Mouse (Mus musculus): Measurements from ENCODE around the gene Camsap2. TPM values are rescaled to one million over a fixed set of nuclear protein-coding genes. Genes with fewer than 3 reads are reported as not detected.

Gene Camsap2
- 100 to 1,000 TPM; 135 to 137 TPM for total RNA-seq (2021)

- intact Hi-C loops (cut with DNase I) = loop anchor here (1.0 to 2.0 kb wide), 2 partner anchors 70 to 113 kb away; partner anchors contain the start of gene Ddx59
- DNase-seq (ENCODE audit: low spot score in 2 of 2) = peak; percentile 97
Measured at GRCm38 (mm10) chr1:136345454-136346372, at the start of gene Camsap2. Camsap2 (minus strand) TSS chr1:136346104.

- no peak for DNase-seq (ENCODE audit: low spot score in 2 of 2)
- intact Hi-C loops (cut with DNase I) = no loop called here
Measured at GRCm38 (mm10) chr1:136395073-136395472, 49.2 kb upstream of the Camsap2 start.

- no peak for DNase-seq (ENCODE audit: low spot score in 2 of 2)
- intact Hi-C loops (cut with DNase I) = no loop called here
Measured at GRCm38 (mm10) chr1:136394506-136394905, 48.6 kb upstream of the Camsap2 start.

GRCm38 (mm10) chr1:136386914-136387313 lies 41.0 kb upstream of the Camsap2 start:
- DNase-seq (ENCODE audit: low spot score in 2 of 2) = no peak
- intact Hi-C loops (cut with DNase I) = no loop called here

- DNase-seq (ENCODE audit: low spot score in 2 of 2) = no peak
- intact Hi-C loops (cut with DNase I) = no loop called here
Measured at GRCm38 (mm10) chr1:136381583-136381982, 35.7 kb upstream of the Camsap2 start.

- intact Hi-C loops (cut with DNase I) = no loop called here
Measured at GRCm38 (mm10) chr1:136381169-136381568, 35.3 kb upstream of the Camsap2 start.

GRCm38 (mm10) chr1:136380606-136381005 lies 34.7 kb upstream of the Camsap2 start:
- intact Hi-C loops (cut with DNase I) = no loop called here
- DNase-seq (ENCODE audit: low spot score in 2 of 2) = no peak

More at GRCm38 (mm10) chr1:136381169-136381568, 35.3 kb upstream of the Camsap2 start:
- no peak for DNase-seq (ENCODE audit: low spot score in 2 of 2)

GRCm38 (mm10) chr1:136380161-136380560 lies 34.3 kb upstream of the Camsap2 start:
- intact Hi-C loops (cut with DNase I) = no loop called here
- no peak for DNase-seq (ENCODE audit: low spot score in 2 of 2)

- intact Hi-C loops (cut with DNase I) = no loop called here
- DNase-seq (ENCODE audit: low spot score in 2 of 2) = no peak
Measured at GRCm38 (mm10) chr1:136379261-136379660, 33.4 kb upstream of the Camsap2 start.

GRCm38 (mm10) chr1:136365986-136366385 lies 20.1 kb upstream of the Camsap2 start:
- intact Hi-C loops (cut with DNase I) = no loop called here
- no peak for DNase-seq (ENCODE audit: low spot score in 2 of 2)

GRCm38 (mm10) chr1:136364711-136365110 lies 18.8 kb upstream of the Camsap2 start:
- intact Hi-C loops (cut with DNase I) = no loop called here
- DNase-seq (ENCODE audit: low spot score in 2 of 2) = peak; percentile 77 to 78

GRCm38 (mm10) chr1:136363035-136363434 lies 17.1 kb upstream of the Camsap2 start:
- DNase-seq (ENCODE audit: low spot score in 2 of 2) = no peak
- intact Hi-C loops (cut with DNase I) = no loop called here

GRCm38 (mm10) chr1:136362567-136362966 lies 16.7 kb upstream of the Camsap2 start:
- intact Hi-C loops (cut with DNase I) = no loop called here
- peak; percentile 21 to 22 for DNase-seq (ENCODE audit: low spot score in 2 of 2)

GRCm38 (mm10) chr1:136361373-136361772 lies 15.5 kb upstream of the Camsap2 start:
- no peak for DNase-seq (ENCODE audit: low spot score in 2 of 2)
- intact Hi-C loops (cut with DNase I) = no loop called here

- intact Hi-C loops (cut with DNase I) = no loop called here
- no peak for DNase-seq (ENCODE audit: low spot score in 2 of 2)
Measured at GRCm38 (mm10) chr1:136360909-136361308, 15.0 kb upstream of the Camsap2 start.

GRCm38 (mm10) chr1:136358841-136359360 lies 13.0 kb upstream of the Camsap2 start:
- intact Hi-C loops (cut with DNase I) = no loop called here
- no peak for DNase-seq (ENCODE audit: low spot score in 2 of 2)

GRCm38 (mm10) chr1:136355651-136356050 lies 9.7 kb upstream of the Camsap2 start:
- intact Hi-C loops (cut with DNase I) = no loop called here
- DNase-seq (ENCODE audit: low spot score in 2 of 2) = no peak

GRCm38 (mm10) chr1:136350699-136351200 lies 4.8 kb upstream of the Camsap2 start:
- intact Hi-C loops (cut with DNase I) = no loop called here
- no peak for DNase-seq (ENCODE audit: low spot score in 2 of 2)

GRCm38 (mm10) chr1:136348137-136348536 lies 2.2 kb upstream of the Camsap2 start:
- intact Hi-C loops (cut with DNase I) = no loop called here
- no peak for DNase-seq (ENCODE audit: low spot score in 2 of 2)

GRCm38 (mm10) chr1:136347140-136347539 lies 1.2 kb upstream of the Camsap2 start:
- DNase-seq (ENCODE audit: low spot score in 2 of 2) = no peak
- intact Hi-C loops (cut with DNase I) = loop anchor here (2.0 kb wide), 1 partner anchor 112 kb away; no protein-coding TSS in a partner anchor
